Mouse (Mus musculus): ENCODE results near the gene Nop10. TPM values are rescaled to one million over a fixed set of nuclear protein-coding genes. Genes with fewer than 3 reads are reported as not detected.

Gene Nop10
- polyA plus RNA-seq, 1 experiment from 2014 or later = 181 TPM

GRCm38 (mm10) chr2:112239935-112240721 is 21.6 kb upstream of the Nop10 start:
- Histone ChIP-seq H3K4me3 (replicated peaks) (peak overlapping the region; percentile 74), H3K4me1 (replicated peaks) (peaks cover 22% of the 10 kb centered on the region), H3K27me3 (no peaks in the 10 kb centered on the region), H3K9ac (replicated peaks) (peak overlapping the region; percentile 80), H3K36me3 (peaks cover 9% of the 10 kb centered on the region), H3K9me3 (no peaks in the 10 kb centered on the region), H3K27ac (peak overlapping the region; percentile 96), H3K4me2 (peak overlapping the region; percentile 88)
- ATAC-seq (ENCODE audit: insufficient number of reproducible peaks, insufficient read depth, low FRiP score, low TSS enrichment, low read depth) = peak; percentile 49
- under 1% methylated on average over 25 of the region's 28 CpGs for WGBS

- Histone ChIP-seq H3K9ac (replicated peaks) (no peak overlapping the region), H3K27me3 (no peaks in the 10 kb centered on the region), H3K4me1 (replicated peaks) (peaks cover 22% of the 10 kb centered on the region), H3K4me2 (peak overlapping the region; percentile 1; the same call in 1 of the 2 replicates), H3K9me3 (no peaks in the 10 kb centered on the region), H3K27ac (no peak overlapping the region), H3K4me3 (replicated peaks) (no peak overlapping the region), H3K36me3 (peaks cover 23% of the 10 kb centered on the region)
- 75% methylated on average over 14 of the region's 14 CpGs for WGBS
- no peak for ATAC-seq (ENCODE audit: insufficient number of reproducible peaks, insufficient read depth, low FRiP score, low TSS enrichment, low read depth)
These were observed 19.9 kb upstream of the Nop10 start for GRCm38 (mm10) chr2:112241787-112242186.

DNA sequence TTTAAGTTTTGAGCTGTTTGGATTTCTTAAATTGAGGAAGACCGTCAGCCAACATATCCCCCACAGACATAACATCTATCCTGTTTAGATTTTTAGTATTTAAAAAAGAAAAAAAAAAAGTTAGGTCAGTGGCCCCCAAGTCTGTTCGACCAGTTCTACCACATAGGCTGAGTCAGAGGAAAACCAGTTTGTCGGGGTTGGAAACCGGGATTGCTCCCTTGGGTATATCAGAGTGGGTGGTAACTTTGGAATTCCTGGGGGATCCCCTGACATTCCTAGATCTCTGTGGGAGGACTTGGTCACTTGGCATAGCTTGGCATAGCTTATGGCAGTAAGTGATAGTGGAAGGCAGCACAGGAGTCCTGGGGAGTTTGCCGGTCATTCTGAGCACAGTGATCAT is 16.4 kb upstream of the Nop10 start:
- peaks cover 12% of the 10 kb centered on the region for H3K4me1 ChIP-seq (replicated peaks)
- no peaks in the 10 kb centered on the region for H3K9me3 ChIP-seq
- H3K36me3 ChIP-seq = peaks cover 23% of the 10 kb centered on the region
- no peak overlapping the region for H3K4me3 ChIP-seq (replicated peaks)
- no peak overlapping the region for H3K9ac ChIP-seq (replicated peaks)
- 81% methylated on average over 5 of the region's 5 CpGs for WGBS
- no peaks in the 10 kb centered on the region for H3K27me3 ChIP-seq
- no peak overlapping the region for H3K27ac ChIP-seq
- no peak for ATAC-seq (ENCODE audit: insufficient number of reproducible peaks, insufficient read depth, low FRiP score, low TSS enrichment, low read depth)
- no peak overlapping the region for H3K4me2 ChIP-seq

DNA sequence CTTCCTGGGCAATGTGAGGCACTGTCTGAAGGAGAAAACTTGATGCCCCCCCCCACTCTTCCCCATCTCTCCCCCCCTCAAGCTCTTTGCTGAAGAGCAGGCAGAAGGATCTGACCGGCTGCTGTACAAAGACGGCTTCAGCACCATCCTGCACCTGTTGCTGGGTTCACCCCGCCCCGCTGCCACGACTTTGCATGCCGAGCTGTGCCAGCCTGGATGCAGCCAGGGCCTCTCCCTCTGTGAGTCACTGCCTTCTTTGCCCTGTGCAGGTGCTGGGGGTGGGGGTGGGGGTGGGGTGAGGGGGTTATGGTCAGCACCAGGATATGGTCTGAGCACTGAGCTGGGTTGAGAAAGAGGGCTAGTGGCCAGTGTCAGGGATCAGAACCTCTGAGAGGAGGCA is 15.5 kb upstream of the Nop10 start:
- no peak overlapping the region for H3K9ac ChIP-seq (replicated peaks)
- no peak for ATAC-seq (ENCODE audit: insufficient number of reproducible peaks, insufficient read depth, low FRiP score, low TSS enrichment, low read depth)
- WGBS = 91% methylated on average over 6 of the region's 6 CpGs

GRCm38 (mm10) chr2:112247323-112247722 is 14.4 kb upstream of the Nop10 start:
- Histone ChIP-seq H3K27me3 (no peaks in the 10 kb centered on the region), H3K4me2 (no peak overlapping the region), H3K36me3 (peaks cover 23% of the 10 kb centered on the region), H3K9me3 (no peaks in the 10 kb centered on the region), H3K27ac (no peak overlapping the region), H3K9ac (replicated peaks) (no peak overlapping the region), H3K4me1 (replicated peaks) (no peaks in the 10 kb centered on the region), H3K4me3 (replicated peaks) (no peak overlapping the region)
- WGBS = 82% methylated on average over 10 of the region's 10 CpGs
- ATAC-seq (ENCODE audit: insufficient number of reproducible peaks, insufficient read depth, low FRiP score, low TSS enrichment, low read depth) = no peak

More for the DNA sequence above, 15.5 kb upstream of the Nop10 start:
- H3K9me3 ChIP-seq = no peaks in the 10 kb centered on the region
- no peak overlapping the region for H3K4me2 ChIP-seq
- H3K4me1 ChIP-seq (replicated peaks) = peaks cover 5% of the 10 kb centered on the region; the same call in 1 of the 2 replicates
- no peak overlapping the region for H3K27ac ChIP-seq
- no peaks in the 10 kb centered on the region for H3K27me3 ChIP-seq
- no peak overlapping the region for H3K4me3 ChIP-seq (replicated peaks)
- H3K36me3 ChIP-seq = peaks cover 23% of the 10 kb centered on the region

GRCm38 (mm10) chr2:112249780-112250453 is 11.8 kb upstream of the Nop10 start:
- no peak for ATAC-seq (ENCODE audit: insufficient number of reproducible peaks, insufficient read depth, low FRiP score, low TSS enrichment, low read depth)

GRCm38 (mm10) chr2:112254675-112255515 is 6.8 kb upstream of the Nop10 start:
- Histone ChIP-seq H3K4me2 (no peak overlapping the region), H3K27ac (no peak overlapping the region), H3K9me3 (no peaks in the 10 kb centered on the region), H3K27me3 (no peaks in the 10 kb centered on the region), H3K4me3 (replicated peaks) (no peak overlapping the region), H3K4me1 (replicated peaks) (no peaks in the 10 kb centered on the region), H3K9ac (replicated peaks) (no peak overlapping the region), H3K36me3 (no peaks in the 10 kb centered on the region)
- 68% methylated on average over 7 of the region's 7 CpGs for WGBS
- ATAC-seq (ENCODE audit: insufficient number of reproducible peaks, insufficient read depth, low FRiP score, low TSS enrichment, low read depth) = no peak

More at GRCm38 (mm10) chr2:112249780-112250453, 11.8 kb upstream of the Nop10 start:
- Histone ChIP-seq H3K9me3 (no peaks in the 10 kb centered on the region), H3K4me1 (replicated peaks) (no peaks in the 10 kb centered on the region), H3K4me2 (no peak overlapping the region), H3K4me3 (replicated peaks) (no peak overlapping the region), H3K27me3 (no peaks in the 10 kb centered on the region), H3K36me3 (peaks cover 14% of the 10 kb centered on the region), H3K9ac (replicated peaks) (no peak overlapping the region), H3K27ac (no peak overlapping the region)
- 90% methylated on average over 10 of the region's 10 CpGs for WGBS

GRCm38 (mm10) chr2:112259241-112259962 is 2.3 kb upstream of the Nop10 start, which contains the start of gene Nutm1:
TSS of gene Nutm1 (minus strand) at chr2:112259291.
- 78% methylated on average over 10 of the region's 10 CpGs for WGBS
- no peaks in the 10 kb centered on the region for H3K27me3 ChIP-seq
- H3K4me2 ChIP-seq = no peak within 1 kb of the TSS
- H3K9me3 ChIP-seq = no peaks in the 10 kb centered on the region
- no peaks in the 10 kb centered on the region for H3K36me3 ChIP-seq
- no peak within 1 kb of the TSS for H3K4me3 ChIP-seq (replicated peaks)
- ATAC-seq (ENCODE audit: insufficient number of reproducible peaks, insufficient read depth, low FRiP score, low TSS enrichment, low read depth) = no peak
- H3K9ac ChIP-seq (replicated peaks) = no peak within 1 kb of the TSS
- H3K27ac ChIP-seq = no peak within 1 kb of the TSS
- H3K4me1 ChIP-seq (replicated peaks) = peaks cover 9% of the 10 kb centered on the region

DNA sequence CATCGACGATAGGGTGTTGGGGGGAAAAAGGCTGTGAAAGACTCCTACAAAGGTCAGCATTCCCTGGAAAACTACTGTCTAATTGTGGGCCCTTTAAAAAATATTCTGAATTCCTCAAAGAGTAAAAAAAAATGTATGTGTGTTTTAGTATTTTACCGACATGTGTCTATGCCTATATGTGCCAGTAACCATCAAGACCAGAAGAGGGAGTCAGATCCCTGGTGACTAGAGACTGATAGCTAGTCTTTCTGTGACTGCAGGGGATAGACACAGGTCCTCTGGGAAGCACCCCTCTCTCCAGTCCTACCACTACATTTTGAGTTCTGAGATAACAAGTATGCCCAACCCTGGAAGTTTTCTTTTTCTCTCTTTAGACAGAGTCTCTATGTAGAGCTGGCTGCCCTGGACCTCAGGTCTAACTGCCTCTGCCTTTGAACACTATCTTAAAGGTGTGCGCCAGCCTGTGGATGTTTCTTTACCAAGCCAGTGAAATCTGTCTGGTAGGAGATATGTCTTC is 1.1 kb downstream of the Nop10 start:
- ATAC-seq (ENCODE audit: insufficient number of reproducible peaks, insufficient read depth, low FRiP score, low TSS enrichment, low read depth) = no peak
- Histone ChIP-seq H3K4me2 (peak overlapping the region; percentile 60), H3K4me1 (replicated peaks) (peaks cover 20% of the 10 kb centered on the region), H3K4me3 (replicated peaks) (peak overlapping the region; percentile 57), H3K9ac (replicated peaks) (0 out of 2 replicates have a peak overlapping the region, but pooled peaks have one; percentile 55), H3K36me3 (no peaks in the 10 kb centered on the region), H3K27ac (no peak overlapping the region), H3K9me3 (no peaks in the 10 kb centered on the region), H3K27me3 (no peaks in the 10 kb centered on the region)
- WGBS = 40% methylated on average over 4 of the region's 4 CpGs

DNA sequence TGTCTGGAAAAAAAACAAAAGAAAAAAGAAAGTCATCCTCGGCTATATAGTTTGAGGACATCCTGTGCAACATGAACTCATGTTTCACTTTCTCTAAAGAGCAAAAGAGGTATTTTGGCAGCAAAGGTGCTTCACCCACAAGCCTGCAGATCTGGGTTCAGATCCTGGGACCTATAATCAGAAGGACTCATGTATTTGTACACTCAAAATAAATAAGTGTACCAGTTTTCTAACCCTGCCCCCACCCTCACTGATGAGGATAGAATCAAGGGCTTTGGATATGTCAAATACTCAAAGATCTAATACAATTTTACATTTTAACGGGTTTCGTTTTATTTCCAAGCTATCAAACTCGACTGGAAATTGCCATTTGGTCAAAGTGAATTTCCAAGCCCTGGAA is 2.6 kb downstream of the Nop10 start:
- no peak for ATAC-seq (ENCODE audit: insufficient number of reproducible peaks, insufficient read depth, low FRiP score, low TSS enrichment, low read depth)

More for the DNA sequence above, 2.6 kb downstream of the Nop10 start:
- WGBS = 77% methylated on average over 4 of the region's 4 CpGs
- no peaks in the 10 kb centered on the region for H3K9me3 ChIP-seq
- H3K27ac ChIP-seq = no peak overlapping the region
- no peaks in the 10 kb centered on the region for H3K27me3 ChIP-seq
- no peak overlapping the region for H3K4me3 ChIP-seq (replicated peaks)
- H3K36me3 ChIP-seq = no peaks in the 10 kb centered on the region
- no peak overlapping the region for H3K4me2 ChIP-seq
- H3K9ac ChIP-seq (replicated peaks) = no peak overlapping the region
- peaks cover 20% of the 10 kb centered on the region for H3K4me1 ChIP-seq (replicated peaks)
